Mouse (Mus musculus) heart, adult 2 months (tissue): ENCODE measurements at regions not wholly inside any gene's neighbourhood (a gene's known extent, or its start where the extent isn't known, plus 50 kb on each side); places are given as distances from the start of the nearest gene placed in this dataset.

Experiments
- CTCF ChIP-seq: fragments of 200-600 bp; IDR thresholded peaks from 2 replicates; pipeline ENCODE4 v1.8.1; 2022; ENCODE audit warnings: antibody characterized with exemption, mild to moderate bottlenecking, moderate library complexity
- POLR2A ChIP-seq: fragments of 200-500 bp; IDR thresholded peaks from 2 replicates; pipeline ENCODE4 v1.6.1; 2011; ENCODE audit warnings: mild to moderate bottlenecking, low read depth, low read length, control low read depth; ENCODE audit not compliant: insufficient read depth

- TF ChIP-seq CTCF (no peak), POLR2A (no peak)
These were observed 432.1 kb downstream of the Dcdc2c start for GRCm38 (mm10) chr12:28120106-28120505.
